Mouse (Mus musculus) brain, adult 10 weeks (tissue): Measurements from ENCODE around the gene Tmem159. TPM values are rescaled to one million over a fixed set of nuclear protein-coding genes. Genes with fewer than 3 reads are reported as not detected.

Source experiments
- polyA plus RNA-seq: library from polyadenylated mRNA; stranded (reverse); fragments of 350-450 nt; fragmentation: Illumina TruSeq; extraction: RNeasy Lipid Tissue Mini Kit (QIAGEN cat#74804); gene quantifications from one replicate; pipeline ENCODE4 v1.2.3, GENCODE M21; 2015; ENCODE audit warnings: low read depth, low replicate concordance

Gene Tmem159
- 18.5 TPM for polyA plus RNA-seq

DNA sequence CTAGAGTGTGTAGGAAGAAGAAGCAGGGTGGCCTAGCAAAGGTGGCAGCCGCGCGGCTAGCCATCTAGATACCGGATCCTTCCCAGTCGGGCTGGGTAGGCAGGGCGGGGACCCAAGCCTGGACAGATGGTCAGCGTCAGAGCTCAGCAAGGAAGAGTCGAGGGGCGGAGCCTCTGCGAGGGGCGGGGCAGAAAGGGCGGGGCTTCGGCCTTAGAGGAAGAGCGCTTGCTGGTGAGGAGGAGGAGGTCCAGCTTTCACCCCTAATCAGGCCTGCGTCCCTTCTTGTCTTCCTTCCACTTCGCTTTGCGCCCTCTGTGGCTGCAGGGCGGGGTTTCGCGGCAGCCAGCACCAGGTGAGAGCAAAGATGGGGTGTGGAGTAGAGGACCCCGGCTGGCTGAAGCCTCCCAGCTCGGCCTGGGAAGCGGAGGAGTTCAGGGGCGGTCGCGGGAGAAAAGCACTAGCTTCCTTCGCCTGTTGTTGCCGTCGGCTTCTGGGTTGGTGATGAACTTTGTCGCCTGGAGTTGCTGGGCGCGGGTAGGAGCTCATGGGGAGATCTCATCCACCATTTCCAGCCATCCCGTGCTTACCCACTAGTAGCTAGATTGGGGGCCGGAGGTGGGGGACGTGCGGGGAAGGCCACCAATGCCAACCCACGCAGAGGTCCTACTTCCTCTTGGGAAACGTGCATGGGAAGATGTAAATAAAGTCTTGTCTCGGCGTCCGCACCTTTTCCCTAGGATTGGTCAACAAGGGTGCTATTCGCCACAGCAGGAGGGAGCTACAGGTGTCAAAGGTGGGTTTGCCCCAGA lies at the start of gene Tmem159:
Gene Tmem159, plus strand, starts transcription at position 190 of the 809 bp plus-strand sequence.

DNA sequence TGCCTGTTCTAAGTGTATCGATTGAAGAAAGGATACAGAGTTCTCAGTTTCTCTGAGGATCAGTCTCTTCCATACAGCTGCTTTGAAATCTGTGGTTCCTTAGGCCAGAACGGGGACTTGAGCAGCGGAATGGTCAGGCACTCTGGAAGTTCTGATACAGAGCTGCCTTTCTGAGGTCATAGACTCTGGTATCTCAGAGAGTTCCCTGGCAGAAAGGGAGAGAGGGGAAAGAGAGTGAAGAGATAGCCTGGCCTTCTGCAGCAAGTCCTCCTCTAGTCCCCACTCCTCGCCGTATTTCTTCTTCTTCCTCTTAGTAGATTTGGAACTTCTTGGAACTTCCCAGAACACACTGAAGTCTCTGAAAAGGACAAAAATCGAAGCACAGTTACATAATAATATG lies 7.0 kb upstream of the Tmem159 start, which contains the start of gene Dnah3:
Gene Dnah3, minus strand, starts transcription at position 101 of the 400 bp plus-strand sequence.

DNA sequence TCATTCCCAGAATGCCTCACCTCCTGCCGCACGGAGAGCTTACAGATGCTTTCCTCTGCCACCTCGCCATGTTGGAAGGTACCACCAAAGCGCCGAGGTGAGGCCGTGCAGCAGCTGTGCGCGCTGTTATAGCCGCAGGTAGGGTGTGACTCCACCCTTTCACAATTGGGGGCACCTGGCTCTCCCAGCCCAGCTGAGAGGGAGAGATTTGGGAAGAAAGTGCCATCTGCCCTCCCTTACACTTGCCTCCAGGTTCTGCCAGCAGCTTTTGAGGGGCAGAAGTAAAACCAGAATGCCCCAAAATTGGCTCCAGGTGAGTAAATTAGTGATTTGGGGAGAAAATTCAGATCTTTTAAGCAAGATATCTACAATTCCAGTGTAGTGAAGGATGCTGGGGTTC lies 43.0 kb downstream of the Tmem159 start, which contains the start of gene Zp2:
Gene Zp2, minus strand, starts transcription at position 101 of the 400 bp plus-strand sequence.

Other genes starting within 250 kb of the Tmem159 start
- gene Lyrm1, start 206.5 kb upstream of the Tmem159 start, polyA plus RNA-seq = 22.3 TPM
- gene Dcun1d3, start 206.1 kb upstream of the Tmem159 start, polyA plus RNA-seq = 14.1 TPM
- 0.45 TPM for gene Dnah3, start 7.1 kb upstream of the Tmem159 start, polyA plus RNA-seq
- not detected for gene Zp2, start 42.9 kb downstream of the Tmem159 start, polyA plus RNA-seq
- 0.10 TPM for gene Anks4b, start 71.5 kb downstream of the Tmem159 start, polyA plus RNA-seq
- 102 TPM for gene Crym, start 99.8 kb downstream of the Tmem159 start, polyA plus RNA-seq
- not detected for gene Abca14, start 101.6 kb downstream of the Tmem159 start, polyA plus RNA-seq
- not detected for gene Abca15, start 226.3 kb downstream of the Tmem159 start, polyA plus RNA-seq